Mouse (Mus musculus) hindbrain, embryonic 15.5 days (tissue): ENCODE results near the gene Prss29. TPM values are rescaled to one million over a fixed set of nuclear protein-coding genes. Genes with fewer than 3 reads are reported as not detected.

ENCODE experiments used
- ATAC-seq: fragments of 200-750 bp; cut with Nextera tagmentation; 2 replicates; pipeline ENCODE4 v1.8.0; 2017; ENCODE audit warnings: low read depth, moderate number of reproducible peaks, moderate TSS enrichment; ENCODE audit not compliant: low FRiP score
- H3K27ac ChIP-seq: fragments of 300-500 bp; sonication (generic); replicated peaks from 2 replicates; pipeline ENCODE4 v1.5.1; 2015; ENCODE audit warnings: mild to moderate bottlenecking, inconsistent platforms
- H3K27me3 ChIP-seq: fragments of 300-500 bp; sonication (generic); 2 replicates; pipeline ENCODE4 v1.6.1; 2015; ENCODE audit warnings: control low read depth, inconsistent platforms
- H3K36me3 ChIP-seq: fragments of 300-500 bp; sonication (generic); 2 replicates; pipeline ENCODE4 v1.6.1; 2015; ENCODE audit warnings: control low read depth, inconsistent platforms
- H3K4me1 ChIP-seq: fragments of 300-500 bp; sonication (generic); replicated peaks from 2 replicates; pipeline ENCODE4 v1.6.1; 2015; ENCODE audit warnings: control low read depth, inconsistent platforms
- H3K4me2 ChIP-seq: fragments of 300-500 bp; sonication (generic); 2 replicates; pipeline ENCODE4 v1.6.1; 2015; ENCODE audit warnings: moderate library complexity, mild to moderate bottlenecking, inconsistent platforms
- H3K4me3 ChIP-seq: fragments of 300-500 bp; sonication (generic); 2 replicates; pipeline ENCODE4 v1.5.1; 2015; ENCODE audit warnings: mild to moderate bottlenecking, inconsistent platforms
- H3K9ac ChIP-seq: fragments of 300-500 bp; sonication (generic); 2 replicates; pipeline ENCODE4 v1.6.1; 2015; ENCODE audit warnings: inconsistent platforms
- H3K9me3 ChIP-seq: fragments of 300-500 bp; sonication (generic); 2 replicates; pipeline ENCODE4 v1.6.1; 2016; ENCODE audit warnings: control low read depth, inconsistent platforms
- WGBS: fragments of 180-500 bp; shearing (Covaris S2); methylation state at CpG from one replicate; pipeline ENCODE4 v1.1.7; 2015; 5-methylcytosine and 5-hydroxymethylcytosine counted together
- polyA plus RNA-seq: library from polyadenylated mRNA; unstranded; fragments of >200 nt; fragmentation: Nextera tagmentation; extraction: Ambion mirVana; gene quantifications from 2 replicates; pipeline ENCODE4 v1.2.1, GENCODE M21; 2015

The Prss29 gene
- polyA plus RNA-seq, 1 experiment from 2014 or later: not detected

- no peaks in the 10 kb centered on the region for H3K27me3 ChIP-seq
- WGBS: 81% methylated on average over 5 of the region's 5 CpGs
- no peaks in the 10 kb centered on the region for H3K4me1 ChIP-seq
- no peak overlapping the region for H3K27ac ChIP-seq
- no peaks in the 10 kb centered on the region for H3K9me3 ChIP-seq
- H3K4me3 ChIP-seq: no peak overlapping the region
- no peak for ATAC-seq
- H3K9ac ChIP-seq: no peak overlapping the region
- no peaks in the 10 kb centered on the region for H3K36me3 ChIP-seq
- H3K4me2 ChIP-seq: no peak overlapping the region
These were observed 25.0 kb upstream of the Prss29 start for GRCm38 (mm10) chr17:25293495-25293894.

- no peak overlapping the region for H3K4me2 ChIP-seq
- no peaks in the 10 kb centered on the region for H3K9me3 ChIP-seq
- H3K4me3 ChIP-seq: no peak overlapping the region
- H3K4me1 ChIP-seq: no peaks in the 10 kb centered on the region
- no peak overlapping the region for H3K27ac ChIP-seq
- H3K27me3 ChIP-seq: no peaks in the 10 kb centered on the region
- WGBS: 48% methylated on average over 1 of the region's 1 CpGs
- ATAC-seq: no peak
- no peak overlapping the region for H3K9ac ChIP-seq
- no peaks in the 10 kb centered on the region for H3K36me3 ChIP-seq
These were observed 24.3 kb upstream of the Prss29 start for GRCm38 (mm10) chr17:25294111-25294510.

- no peaks in the 10 kb centered on the region for H3K27me3 ChIP-seq
- no peaks in the 10 kb centered on the region for H3K4me1 ChIP-seq
- 83% methylated on average over 5 of the region's 5 CpGs for WGBS
- H3K4me3 ChIP-seq: no peak within 1 kb of the TSS
- no peak for ATAC-seq
- no peak within 1 kb of the TSS for H3K27ac ChIP-seq
- H3K9ac ChIP-seq: no peak within 1 kb of the TSS
- H3K9me3 ChIP-seq: no peaks in the 10 kb centered on the region
- no peak within 1 kb of the TSS for H3K4me2 ChIP-seq
- H3K36me3 ChIP-seq: no peaks in the 10 kb centered on the region
These were observed 20.4 kb upstream of the Prss29 start, which contains the start of gene Prss34 for GRCm38 (mm10) chr17:25298094-25298493. Gene Prss34, plus strand, starts transcription at chr17:25298394.

- WGBS: 82% methylated on average over 4 of the region's 4 CpGs
These were observed 10.1 kb upstream of the Prss29 start, which contains the start of gene Prss28 for GRCm38 (mm10) chr17:25308346-25308745. Gene Prss28, plus strand, starts transcription at chr17:25308646.

GRCm38 (mm10) chr17:25320819-25321218 is 2.4 kb downstream of the Prss29 start:
- WGBS: 91% methylated on average over 8 of the region's 8 CpGs
- H3K27ac ChIP-seq: no peak overlapping the region
- H3K4me1 ChIP-seq: no peaks in the 10 kb centered on the region
- H3K4me2 ChIP-seq: no peak overlapping the region
- no peak overlapping the region for H3K4me3 ChIP-seq
- H3K9me3 ChIP-seq: no peaks in the 10 kb centered on the region
- no peak for ATAC-seq
- H3K36me3 ChIP-seq: no peaks in the 10 kb centered on the region
- no peak overlapping the region for H3K9ac ChIP-seq
- H3K27me3 ChIP-seq: no peaks in the 10 kb centered on the region

More at GRCm38 (mm10) chr17:25308346-25308745, 10.1 kb upstream of the Prss29 start, which contains the start of gene Prss28:
- no peak for ATAC-seq
- Histone ChIP-seq H3K4me2 (no peak within 1 kb of the TSS), H3K36me3 (no peaks in the 10 kb centered on the region), H3K27ac (no peak within 1 kb of the TSS), H3K9me3 (no peaks in the 10 kb centered on the region), H3K4me1 (no peaks in the 10 kb centered on the region), H3K4me3 (no peak within 1 kb of the TSS), H3K27me3 (no peaks in the 10 kb centered on the region), H3K9ac (no peak within 1 kb of the TSS)

GRCm38 (mm10) chr17:25322930-25323329 is 4.5 kb downstream of the Prss29 start:
- Histone ChIP-seq H3K9me3 (no peaks in the 10 kb centered on the region), H3K27me3 (no peaks in the 10 kb centered on the region), H3K36me3 (no peaks in the 10 kb centered on the region), H3K4me2 (no peak overlapping the region), H3K9ac (no peak overlapping the region), H3K4me3 (no peak overlapping the region), H3K27ac (no peak overlapping the region), H3K4me1 (no peaks in the 10 kb centered on the region)
- ATAC-seq: no peak
- 31% methylated on average over 2 of the region's 2 CpGs for WGBS

- WGBS: 85% methylated on average over 9 of the region's 9 CpGs
- H3K4me2 ChIP-seq: no peak overlapping the region
- no peaks in the 10 kb centered on the region for H3K9me3 ChIP-seq
- no peak overlapping the region for H3K27ac ChIP-seq
- H3K27me3 ChIP-seq: 0 out of 2 replicates have a peak, but pooled peaks cover 3% of the 10 kb centered on the region
- ATAC-seq: no peak
- H3K4me3 ChIP-seq: no peak overlapping the region
- no peaks in the 10 kb centered on the region for H3K36me3 ChIP-seq
- H3K4me1 ChIP-seq: no peaks in the 10 kb centered on the region
- H3K9ac ChIP-seq: no peak overlapping the region
These were observed 13.9 kb downstream of the Prss29 start for GRCm38 (mm10) chr17:25332321-25332720.

GRCm38 (mm10) chr17:25333943-25334342 is 15.5 kb downstream of the Prss29 start:
- no peak overlapping the region for H3K9ac ChIP-seq
- H3K36me3 ChIP-seq: no peaks in the 10 kb centered on the region
- H3K9me3 ChIP-seq: no peaks in the 10 kb centered on the region
- no peak overlapping the region for H3K27ac ChIP-seq
- H3K4me1 ChIP-seq: no peaks in the 10 kb centered on the region
- no peak for ATAC-seq
- 0 out of 2 replicates have a peak, but pooled peaks cover 3% of the 10 kb centered on the region for H3K27me3 ChIP-seq
- 4% methylated on average over 8 of the region's 8 CpGs for WGBS
- H3K4me2 ChIP-seq: no peak overlapping the region
- H3K4me3 ChIP-seq: no peak overlapping the region

- Histone ChIP-seq H3K27me3 (no peaks in the 10 kb centered on the region), H3K4me3 (no peak overlapping the region), H3K9me3 (no peaks in the 10 kb centered on the region), H3K9ac (no peak overlapping the region), H3K36me3 (no peaks in the 10 kb centered on the region), H3K4me1 (no peaks in the 10 kb centered on the region), H3K27ac (no peak overlapping the region), H3K4me2 (no peak overlapping the region)
- ATAC-seq: no peak
- WGBS: 88% methylated on average over 4 of the region's 4 CpGs
These were observed 19.8 kb downstream of the Prss29 start for GRCm38 (mm10) chr17:25338218-25338617.

- Histone ChIP-seq H3K27ac (no peak overlapping the region), H3K36me3 (no peaks in the 10 kb centered on the region), H3K9me3 (no peaks in the 10 kb centered on the region), H3K27me3 (no peaks in the 10 kb centered on the region), H3K9ac (no peak overlapping the region), H3K4me3 (no peak overlapping the region), H3K4me2 (no peak overlapping the region), H3K4me1 (no peaks in the 10 kb centered on the region)
- WGBS: 86% methylated on average over 6 of the region's 6 CpGs
- no peak for ATAC-seq
These were observed 21.5 kb downstream of the Prss29 start for GRCm38 (mm10) chr17:25340003-25340402.

- Histone ChIP-seq H3K36me3 (no peaks in the 10 kb centered on the region), H3K9ac (no peak overlapping the region), H3K9me3 (no peaks in the 10 kb centered on the region), H3K27ac (no peak overlapping the region), H3K4me2 (no peak overlapping the region), H3K27me3 (no peaks in the 10 kb centered on the region), H3K4me1 (no peaks in the 10 kb centered on the region), H3K4me3 (no peak overlapping the region)
- 69% methylated on average over 3 of the region's 3 CpGs for WGBS
- ATAC-seq: no peak
These were observed 23.0 kb downstream of the Prss29 start for GRCm38 (mm10) chr17:25341490-25341889.

GRCm38 (mm10) chr17:25345462-25345861 is 27.0 kb downstream of the Prss29 start, which contains the start of gene Tpsab1:
Gene Tpsab1, minus strand, starts transcription at chr17:25345562.
- Histone ChIP-seq H3K27ac (no peak within 1 kb of the TSS), H3K4me2 (no peak within 1 kb of the TSS), H3K4me1 (no peaks in the 10 kb centered on the region), H3K36me3 (no peaks in the 10 kb centered on the region), H3K27me3 (no peaks in the 10 kb centered on the region), H3K4me3 (no peak within 1 kb of the TSS), H3K9me3 (no peaks in the 10 kb centered on the region), H3K9ac (no peak within 1 kb of the TSS)
- no peak for ATAC-seq
- 89% methylated on average over 4 of the region's 4 CpGs for WGBS

- H3K4me2 ChIP-seq: no peak overlapping the region
- no peaks in the 10 kb centered on the region for H3K27me3 ChIP-seq
- 67% methylated on average over 2 of the region's 2 CpGs for WGBS
- ATAC-seq: no peak
- no peaks in the 10 kb centered on the region for H3K9me3 ChIP-seq
- H3K4me3 ChIP-seq: no peak overlapping the region
- no peaks in the 10 kb centered on the region for H3K36me3 ChIP-seq
- H3K9ac ChIP-seq: no peak overlapping the region
- H3K27ac ChIP-seq: no peak overlapping the region
- no peaks in the 10 kb centered on the region for H3K4me1 ChIP-seq
These were observed 42.8 kb downstream of the Prss29 start for GRCm38 (mm10) chr17:25361291-25361690.
